Mouse (Mus musculus) heart, adult 8-10 months (tissue): ENCODE data around the gene Nrl. TPM values are rescaled to one million over a fixed set of nuclear protein-coding genes. Genes with fewer than 3 reads are reported as not detected.

Source experiments
- DNase-seq: peaks from one replicate; pipeline ENCODE4 v3.0.0; 2022; ENCODE audit warnings: low spot score
- total RNA-seq, 4 experiments: library from RNA; stranded (reverse); gene quantifications; 2 replicates each; pipeline ENCODE4 v1.2.4; 2022

Gene Nrl
- total RNA-seq, 4 experiments from 2014 or later, result not detected

DNA sequence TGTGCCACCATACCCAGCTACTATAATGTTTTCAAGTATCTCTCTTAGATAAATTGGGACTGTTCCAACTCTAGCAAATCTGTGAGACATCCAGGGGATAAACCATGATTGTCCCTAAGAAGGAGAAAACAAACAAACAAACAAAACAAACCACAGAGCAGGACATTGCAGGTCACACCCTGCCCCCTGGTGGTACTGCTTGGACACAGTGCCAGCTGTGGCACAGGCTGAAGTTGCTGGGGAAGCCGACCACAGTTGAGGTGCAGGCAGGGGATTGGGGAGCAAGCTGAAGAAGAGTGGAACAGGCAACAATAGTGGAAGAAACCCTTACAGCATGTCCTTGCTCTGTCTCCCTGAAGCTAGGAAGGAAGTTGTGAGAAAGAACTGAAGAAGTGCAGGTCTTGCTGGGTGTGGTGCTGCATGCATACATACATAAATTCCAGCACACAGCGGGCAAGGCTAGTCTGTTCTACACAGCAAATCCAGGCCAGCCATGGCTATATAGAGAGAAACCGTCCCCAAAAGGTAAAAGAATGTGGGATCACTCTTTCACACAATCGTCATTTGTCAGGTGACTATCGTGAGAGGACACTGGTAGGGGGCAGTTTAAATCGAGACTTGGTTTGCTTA lies 11.4 kb upstream of the Nrl start:
- DNase-seq, result no peak

DNA sequence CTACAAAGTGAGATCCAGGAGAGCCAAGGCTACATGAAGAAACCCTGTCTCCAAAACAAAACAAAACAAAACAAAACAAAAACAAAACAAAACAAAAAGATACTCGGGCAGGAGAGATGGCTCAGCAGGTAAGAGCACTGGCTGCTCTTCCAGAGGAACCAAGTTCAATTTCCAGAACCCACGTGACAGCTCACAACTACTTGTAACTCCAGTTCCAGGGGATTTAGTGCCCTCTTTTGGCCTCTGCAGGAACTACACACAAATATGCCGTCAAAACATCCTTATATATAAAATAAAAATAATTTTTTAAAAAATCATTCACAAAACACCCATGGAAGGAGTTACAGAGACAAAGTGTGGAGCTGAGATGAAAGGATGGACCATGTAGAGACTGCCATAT lies 3.2 kb upstream of the Nrl start:
- DNase-seq, result peak; percentile 14

DNA sequence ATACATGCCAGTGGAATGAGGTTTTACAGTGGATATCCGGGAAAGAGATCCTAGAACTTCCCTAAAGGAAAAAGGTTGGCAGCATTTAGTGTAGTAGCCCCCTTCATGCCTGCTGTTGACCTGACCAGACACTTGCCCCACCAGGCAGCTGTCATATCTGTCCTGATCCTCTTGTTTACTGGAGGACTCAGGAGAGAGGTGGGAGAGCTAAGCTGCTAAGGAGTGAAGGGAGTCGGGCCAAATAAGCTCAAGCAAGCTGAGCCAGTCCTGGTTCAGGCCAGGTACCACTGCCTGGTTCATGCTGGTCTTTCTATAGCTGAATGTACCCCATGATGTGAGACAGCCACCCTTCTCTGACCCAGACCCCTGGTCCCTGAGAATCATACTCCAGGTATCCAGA lies 1.9 kb upstream of the Nrl start:
- DNase-seq, result no peak

DNA sequence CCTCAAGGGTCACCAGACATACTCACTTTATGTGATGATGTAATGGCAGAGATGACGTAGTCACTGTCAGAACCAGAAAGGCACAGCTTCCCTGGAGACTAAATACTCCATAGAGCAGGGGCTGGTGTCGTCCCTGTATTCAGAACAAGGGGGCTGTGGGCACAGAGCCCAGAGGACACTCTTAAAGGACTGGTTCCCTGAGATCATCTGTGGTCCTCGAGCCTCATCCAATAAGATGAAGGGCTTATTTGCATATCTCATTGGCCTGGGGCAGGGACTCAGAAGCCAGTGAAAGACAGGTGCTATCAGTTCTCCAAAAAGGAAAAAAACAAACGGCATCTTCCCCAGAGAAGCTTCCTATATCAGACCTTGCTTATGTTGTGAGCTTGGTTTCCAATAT lies 719 bp downstream of the Nrl start:
- DNase-seq, result no peak

DNA sequence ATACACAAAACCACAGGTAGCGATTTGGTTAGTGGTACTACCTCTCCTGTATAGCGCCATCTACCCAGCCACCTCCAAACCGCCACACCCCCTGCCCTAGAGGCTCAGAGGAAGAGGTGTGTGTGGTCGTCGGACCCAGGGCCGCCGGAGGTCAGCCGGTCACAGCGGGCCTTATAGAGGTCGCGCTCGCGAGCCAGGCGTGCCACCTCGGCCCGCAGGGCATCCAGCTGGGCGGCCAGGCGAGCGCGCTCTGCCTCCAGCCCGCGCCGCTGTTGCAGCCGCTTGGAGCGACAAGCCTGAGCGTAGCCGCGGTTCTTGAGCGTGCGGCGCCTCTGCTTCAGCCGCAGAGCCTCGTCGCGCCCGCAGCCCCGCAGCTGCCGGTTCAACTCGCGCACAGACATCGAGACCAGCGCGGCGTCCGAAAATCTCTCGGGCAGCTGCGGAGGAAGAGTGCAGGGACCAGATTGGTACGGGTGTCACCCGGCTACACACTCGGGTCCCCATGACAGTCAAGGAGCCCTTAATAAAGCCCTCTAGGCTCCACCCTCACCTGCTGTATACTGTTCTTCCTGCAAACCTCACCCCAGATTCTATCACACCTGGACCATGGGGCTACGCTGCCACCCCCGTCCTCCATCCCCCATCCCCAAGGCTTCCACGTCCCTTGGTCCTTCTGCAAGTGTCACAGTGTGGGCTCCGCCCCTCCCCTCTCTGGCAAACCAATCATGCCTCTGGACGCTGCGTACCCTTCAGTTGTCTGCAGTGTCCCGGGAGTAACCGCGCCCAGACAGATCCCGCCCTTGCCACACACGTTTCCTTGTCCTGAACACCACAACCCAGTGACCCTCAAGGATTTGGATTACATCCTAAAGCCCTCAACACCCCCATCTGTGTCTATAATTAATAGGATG lies 4.1 kb downstream of the Nrl start:
- DNase-seq, result no peak

DNA sequence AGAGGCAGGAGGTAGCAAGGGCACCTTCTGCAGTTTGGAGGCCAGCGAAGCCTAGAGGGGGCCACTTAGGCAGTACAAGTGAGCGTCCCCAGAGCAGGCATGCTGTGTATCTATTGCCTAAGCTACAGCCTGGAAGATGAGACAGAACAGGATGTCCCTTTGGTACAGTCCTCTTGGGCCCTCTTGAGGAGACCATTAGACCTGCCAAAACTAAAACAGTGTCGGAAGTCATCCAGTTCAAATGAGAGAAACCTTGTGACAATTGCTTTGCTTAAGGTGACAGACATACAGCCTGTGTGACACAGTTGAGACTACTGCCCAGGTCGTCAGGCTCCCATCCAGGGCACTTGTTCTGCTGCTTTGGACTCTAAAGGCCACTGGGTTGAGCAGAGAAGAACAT lies 5.2 kb downstream of the Nrl start:
- no peak for DNase-seq

DNA sequence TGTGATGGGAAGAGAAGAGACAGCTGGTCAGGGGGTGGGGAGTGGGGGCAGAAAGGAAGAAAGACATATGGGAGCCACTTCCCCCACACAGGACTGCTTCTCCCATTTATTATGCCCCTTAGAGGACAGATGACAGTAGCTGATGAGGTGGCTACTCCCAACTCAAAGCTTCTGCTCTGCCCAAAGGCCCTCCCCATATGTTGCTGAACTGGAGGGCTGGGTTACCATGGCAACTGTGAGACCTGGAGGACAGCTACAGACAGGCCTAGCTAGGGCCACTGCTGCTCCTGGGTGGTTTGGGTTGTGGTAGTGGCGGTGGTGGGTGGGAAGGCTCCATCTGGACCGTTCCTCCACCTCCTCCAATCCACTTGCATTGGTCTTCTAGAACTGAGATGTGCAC lies 5.9 kb downstream of the Nrl start:
- DNase-seq, result no peak

DNA sequence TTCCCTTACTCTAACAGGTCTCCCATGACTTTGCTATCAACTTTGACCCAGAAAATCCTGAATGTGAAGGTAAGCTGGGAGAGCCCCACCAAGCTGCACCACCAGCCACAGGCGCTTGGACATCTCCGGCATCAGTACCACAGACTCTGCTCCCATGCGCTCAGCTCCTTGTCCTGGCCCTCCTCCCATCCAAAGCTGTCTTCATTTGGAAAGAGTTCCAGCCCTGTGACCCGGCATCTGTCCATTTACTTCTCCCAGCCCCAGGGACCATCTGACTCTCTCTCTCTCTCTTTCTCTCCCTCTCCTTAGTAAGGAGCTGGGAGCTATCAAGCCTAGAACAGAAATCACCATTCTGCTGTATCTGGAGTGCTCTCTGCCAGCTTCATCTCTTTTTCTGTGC lies 8.9 kb downstream of the Nrl start:
- no peak for DNase-seq

DNA sequence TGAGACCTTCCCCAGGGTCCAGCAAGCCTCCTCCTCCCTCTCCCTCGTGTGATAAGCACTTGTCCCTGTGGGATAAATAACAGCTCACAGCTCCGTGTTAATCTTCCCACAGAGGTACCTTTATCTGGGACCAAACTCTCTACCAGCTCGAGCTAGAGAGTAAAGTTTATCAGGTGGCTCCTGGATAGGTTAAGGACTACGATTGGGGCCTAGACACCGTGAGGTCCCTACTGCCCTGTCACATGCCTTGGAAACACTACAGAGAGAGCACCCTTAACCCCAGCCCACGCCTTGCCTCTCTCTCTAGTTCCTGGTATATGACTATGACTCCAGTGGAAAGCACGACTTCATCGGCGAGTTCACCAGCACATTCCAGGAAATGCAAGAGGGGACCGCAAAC lies 10.9 kb downstream of the Nrl start:
- DNase-seq, result no peak

DNA sequence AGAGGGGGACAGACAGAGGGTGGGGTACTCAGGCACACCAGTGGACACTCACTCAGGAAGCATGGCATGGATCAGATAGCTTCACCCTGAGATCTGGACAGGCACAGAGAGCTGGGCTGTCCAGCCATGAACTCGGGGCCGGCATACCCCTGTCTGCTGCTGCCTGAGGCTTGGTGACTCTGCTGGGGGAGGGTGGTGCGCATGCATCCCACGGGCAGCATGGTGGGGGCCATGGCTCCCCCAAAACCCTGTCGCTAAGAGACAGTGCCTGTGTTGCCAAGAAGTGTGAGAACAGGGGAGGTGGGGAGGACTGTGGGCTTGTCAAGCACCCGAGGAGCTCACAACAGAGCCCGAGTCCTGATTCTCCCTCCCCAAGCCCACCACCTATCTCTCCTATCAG lies 13.7 kb downstream of the Nrl start:
- DNase-seq, result no peak

DNA sequence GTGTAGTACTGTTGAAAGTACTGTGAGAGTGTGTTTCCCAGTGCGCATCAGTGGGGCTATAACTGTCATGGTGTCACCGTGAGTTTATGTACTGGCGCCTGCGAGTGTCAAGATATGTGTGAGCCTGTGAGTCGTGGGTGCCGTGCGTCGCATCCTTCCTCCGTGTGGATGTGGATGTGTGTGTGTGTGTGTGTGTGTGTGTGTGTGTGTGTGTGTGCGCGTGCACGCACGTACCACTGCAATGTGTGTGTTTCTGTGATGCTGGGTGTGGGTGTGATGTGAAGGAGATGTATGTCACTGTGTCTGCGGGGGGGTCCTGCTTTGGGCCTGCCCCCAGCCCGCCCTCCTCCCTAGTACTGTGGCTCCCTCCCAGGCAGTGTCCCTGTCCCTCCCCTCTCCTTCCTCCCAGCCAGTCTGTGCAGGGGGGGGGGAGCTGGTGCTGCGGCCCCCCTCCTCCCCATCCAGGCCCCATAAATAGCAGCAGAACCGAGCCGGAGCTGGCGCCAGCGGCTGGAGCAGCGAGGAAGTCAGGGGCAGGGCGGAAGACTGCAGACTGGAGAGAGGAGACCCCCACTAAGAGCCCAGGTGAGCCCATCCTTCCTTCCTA lies 14.6 kb downstream of the Nrl start, which contains the start of gene Cpne6:
Gene Cpne6, plus strand, starts transcription at position 321 of the 607 bp plus-strand sequence.
- no peak for DNase-seq

DNA sequence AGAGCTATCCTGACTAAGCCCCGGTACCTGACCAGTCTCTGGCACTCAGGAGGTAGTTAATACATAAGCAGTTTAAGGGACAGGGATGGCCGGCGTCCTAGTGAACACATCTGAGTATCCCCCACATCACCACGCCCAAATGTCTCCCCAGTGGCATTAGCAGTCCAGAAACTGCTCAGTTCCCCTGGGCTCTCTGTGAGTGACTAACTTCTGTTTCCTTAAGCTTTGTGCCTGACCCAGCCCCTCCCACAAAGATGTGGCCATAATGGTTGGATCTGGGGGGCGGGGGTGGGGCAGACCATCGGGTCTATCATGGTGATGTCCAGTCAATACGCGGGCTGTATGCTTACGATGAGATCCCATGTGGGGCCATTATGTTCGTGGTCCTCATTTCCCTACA lies 15.2 kb downstream of the Nrl start:
- DNase-seq, result no peak

DNA sequence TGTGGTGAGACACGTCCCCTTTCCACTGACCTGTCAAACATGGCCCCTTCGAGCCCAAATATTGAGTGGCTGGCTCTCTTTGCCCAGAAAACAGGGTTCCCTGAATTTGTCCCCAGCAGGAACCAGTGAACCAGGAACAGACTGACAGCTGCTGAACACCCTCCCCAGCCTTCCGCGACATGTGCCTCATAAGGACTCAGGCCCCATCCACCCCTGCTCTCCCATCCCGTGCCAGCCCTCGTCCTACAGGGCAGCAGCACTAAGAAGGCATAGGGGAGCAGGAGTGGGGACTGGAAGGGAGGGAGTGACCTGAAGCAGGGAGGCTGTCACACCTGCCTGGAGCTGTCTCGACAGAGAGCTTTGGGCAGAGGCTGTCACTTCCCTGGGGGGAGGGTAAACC lies 17.0 kb downstream of the Nrl start:
- DNase-seq, result no peak

DNA sequence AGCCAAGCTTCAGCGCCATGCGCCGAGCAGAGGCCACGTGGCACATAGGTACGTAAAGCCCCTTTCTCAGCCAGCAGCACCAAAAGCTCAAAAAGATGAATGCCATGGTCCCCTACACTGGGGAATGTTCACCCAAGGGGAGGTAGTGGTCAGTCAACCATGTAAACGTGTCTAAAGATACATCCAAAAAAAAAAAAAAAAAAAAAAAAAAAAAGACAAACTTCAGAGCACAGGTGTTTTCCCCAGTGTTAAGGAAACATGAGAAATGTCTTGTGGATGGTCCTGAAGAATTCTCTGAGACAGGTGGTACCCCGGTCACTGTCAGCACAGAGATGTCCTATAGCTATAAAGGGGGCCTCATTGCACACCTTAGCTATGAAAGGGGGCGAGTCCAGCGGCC lies 19.2 kb downstream of the Nrl start:
- no peak for DNase-seq

DNA sequence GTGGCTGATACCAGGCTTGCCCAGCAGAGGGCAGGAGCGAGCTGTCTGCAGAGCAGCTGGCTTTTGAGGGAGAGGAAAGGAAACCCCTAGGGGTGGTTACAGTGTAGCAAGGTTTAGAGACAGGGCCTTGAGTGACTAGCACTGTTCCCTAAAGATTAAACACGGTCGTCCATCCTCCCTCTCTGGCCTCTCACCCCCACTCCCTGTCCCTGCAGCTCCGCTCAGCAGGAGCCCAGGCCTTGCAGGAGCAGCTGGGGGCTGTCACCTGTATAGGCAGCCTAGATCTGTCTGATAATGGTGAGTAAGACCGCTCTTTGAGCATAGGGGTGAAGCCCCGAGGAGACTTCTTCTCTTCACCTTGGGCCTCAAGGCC lies 27.3 kb downstream of the Nrl start:
- DNase-seq, result peak; percentile 84

DNA sequence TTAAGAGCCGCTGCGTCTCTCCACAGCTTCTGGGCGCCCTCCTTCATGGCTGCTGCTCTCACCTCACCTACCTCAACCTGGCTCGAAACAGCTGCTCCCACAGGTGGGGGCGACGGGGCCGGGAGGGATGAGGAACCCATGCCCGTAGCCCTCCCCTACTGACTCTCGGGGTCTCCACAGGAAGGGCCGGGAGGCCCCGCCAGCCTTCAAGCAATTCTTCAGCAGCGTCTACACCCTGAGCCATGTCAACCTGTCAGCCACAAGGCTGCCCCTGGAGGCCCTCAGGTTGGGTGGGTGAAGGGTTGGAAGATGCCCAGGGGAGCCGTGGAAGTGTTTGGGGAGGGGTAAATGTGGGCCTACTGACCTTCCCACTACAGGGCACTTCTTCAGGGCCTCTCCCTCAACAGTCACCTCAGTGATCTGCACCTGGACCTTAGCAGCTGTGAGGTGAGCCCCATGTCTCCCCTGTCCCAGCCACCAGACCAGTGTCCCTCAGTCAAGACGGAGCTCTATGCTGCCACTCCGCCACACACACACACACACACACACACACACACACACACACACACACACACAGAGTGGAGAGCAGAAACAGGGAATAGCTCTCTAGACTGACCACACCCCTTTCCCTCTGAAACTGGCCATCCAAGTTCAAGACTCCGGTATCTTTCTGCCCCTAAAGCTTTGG lies 27.9 kb downstream of the Nrl start:
- DNase-seq, result no peak

DNA sequence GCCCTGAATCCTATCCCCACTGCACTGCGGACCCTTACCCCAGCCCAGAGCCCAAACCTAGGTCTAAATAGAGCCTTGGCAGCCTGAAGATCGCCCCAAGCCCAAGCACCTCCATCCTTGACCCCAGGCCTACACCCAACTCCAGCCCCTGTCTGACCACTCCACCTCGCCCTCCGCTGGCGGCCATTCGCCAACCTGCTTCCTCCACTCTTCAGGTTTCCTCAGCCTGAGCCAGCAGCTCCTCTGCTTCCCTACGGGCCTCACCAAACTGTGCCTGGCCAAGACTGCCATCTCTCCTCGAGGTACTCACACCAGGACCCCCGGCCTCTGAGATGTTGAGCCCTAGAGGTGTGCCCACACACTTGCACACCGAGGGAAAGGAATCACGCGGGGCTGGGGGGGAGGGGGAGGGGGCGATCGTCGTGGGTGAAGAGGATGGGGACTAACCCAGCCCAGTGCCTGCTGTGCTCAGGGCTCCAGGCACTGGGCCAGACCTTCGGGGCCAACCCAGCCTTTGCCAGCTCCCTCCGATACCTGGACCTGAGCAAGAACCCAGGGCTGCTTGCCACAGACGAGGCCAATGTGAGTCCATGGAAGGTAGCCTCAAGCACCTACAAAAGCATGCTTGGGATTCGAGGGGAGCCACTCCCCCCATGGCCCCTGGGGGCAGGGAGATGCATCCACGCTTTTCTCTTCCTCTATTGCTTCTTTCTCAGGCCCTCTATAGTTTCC lies 29.1 kb downstream of the Nrl start:
- DNase-seq, result no peak

DNA sequence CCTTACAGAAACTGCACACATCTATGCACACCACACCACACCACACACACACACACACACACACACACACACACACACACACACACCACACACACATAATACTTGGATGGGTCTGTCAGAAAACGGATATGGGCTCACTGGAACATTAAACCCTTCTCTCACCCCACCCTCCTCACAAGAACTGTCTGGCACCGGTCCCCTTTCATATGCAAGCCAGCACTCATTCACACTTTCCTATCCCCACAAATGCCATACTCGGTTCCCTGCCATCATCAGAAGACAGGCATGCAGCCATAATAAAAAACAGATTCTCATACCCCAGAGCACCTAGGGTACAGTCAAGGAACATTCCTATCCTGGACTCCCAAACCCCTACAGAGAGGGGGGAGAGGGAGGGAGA lies 32.7 kb downstream of the Nrl start:
- no peak for DNase-seq

DNA sequence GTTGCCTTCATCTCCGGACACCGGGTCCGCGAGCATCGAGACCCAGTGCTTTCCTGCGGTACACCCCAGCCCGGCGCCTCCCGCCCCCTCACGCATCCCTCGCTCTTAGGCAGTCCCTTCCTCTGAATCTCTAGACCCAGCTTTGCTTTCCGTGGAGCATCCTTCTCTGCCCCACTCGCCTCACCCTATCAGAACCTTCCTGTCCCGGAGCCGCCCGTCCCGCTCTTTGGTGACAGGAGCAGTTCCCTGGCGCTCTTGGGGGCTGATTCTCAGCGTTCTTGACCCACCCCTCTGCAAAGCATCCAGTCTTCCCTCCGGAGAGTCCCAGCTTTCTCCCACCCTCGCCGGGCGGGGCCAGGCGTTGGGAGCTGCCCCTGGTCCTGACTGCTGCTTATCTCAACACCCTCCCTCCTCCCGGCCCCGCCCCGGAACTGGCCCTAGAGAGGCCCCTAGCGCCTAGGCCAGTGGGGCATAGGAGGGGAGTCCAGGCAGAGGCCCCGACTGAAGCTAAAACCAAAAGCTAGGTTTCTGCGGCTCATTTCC lies 33.4 kb downstream of the Nrl start:
- DNase-seq, result peak; percentile 31

DNA sequence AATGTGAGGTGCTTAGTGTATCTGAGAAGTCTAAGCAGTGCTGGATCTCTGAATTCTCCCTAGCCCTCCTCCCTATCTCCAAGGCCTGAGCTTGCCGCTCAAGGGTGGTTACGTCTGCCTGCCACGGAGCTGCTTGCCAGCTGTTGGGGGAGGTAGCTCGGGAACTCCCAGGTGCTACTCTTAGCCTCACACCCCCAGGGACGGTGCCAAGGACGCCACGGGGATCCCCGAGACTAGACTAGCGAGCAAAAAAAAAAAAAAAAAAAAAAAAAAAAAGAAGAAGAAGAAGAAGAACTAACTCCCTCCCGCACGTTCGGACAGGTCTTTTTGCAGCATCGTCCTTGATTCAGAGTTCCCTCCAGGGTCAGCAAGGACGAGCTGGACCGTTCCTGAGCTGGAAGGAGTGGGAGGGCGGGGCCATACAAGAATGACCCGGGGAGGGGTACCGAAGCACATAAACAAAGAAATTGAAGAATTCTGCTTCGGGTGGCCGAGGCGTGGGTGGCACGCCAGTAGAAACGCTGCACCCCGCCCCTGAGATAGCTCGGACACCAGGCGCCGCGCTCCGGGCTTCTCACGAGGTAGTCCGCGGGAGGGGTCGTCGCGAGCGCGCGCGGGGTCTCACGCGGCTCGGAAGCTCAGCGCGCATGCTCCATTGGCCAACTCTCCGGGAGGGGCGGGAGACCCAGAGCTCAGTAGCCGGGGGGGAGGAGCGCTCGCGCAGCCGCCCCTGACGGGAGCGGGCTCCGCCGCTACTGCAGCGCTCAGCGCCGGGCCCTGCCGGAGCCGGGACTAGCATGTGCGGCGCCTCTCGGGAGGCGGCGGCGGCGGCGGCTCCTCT lies 34.2 kb downstream of the Nrl start, which contains the start of gene Carmil3:
Gene Carmil3, plus strand, starts transcription at position 291 of the 841 bp plus-strand sequence.
- peak; percentile 25 for DNase-seq
